Mouse (Mus musculus) cerebellum, adult 2 months (tissue): Measurements from ENCODE around the gene Tagap1.
"Not testable (repeated sequence)": the region's sequence is repeated elsewhere in the genome, so short reads cannot be mapped to it uniquely, and the experiment has no call there.

Experiments used
- CTCF ChIP-seq: fragments of 200-500 bp; IDR thresholded peaks from 2 replicates; pipeline ENCODE4 v1.5.1; 2011; ENCODE audit warnings: low read depth, mild to moderate bottlenecking, control low read depth, low read length, moderate library complexity, borderline replicate concordance; ENCODE audit not compliant: insufficient read depth
- POLR2A ChIP-seq: fragments of 200-500 bp; IDR thresholded peaks from 2 replicates; pipeline ENCODE4 v1.6.1; 2011; ENCODE audit warnings: low read length, control low read depth, borderline replicate concordance; ENCODE audit not compliant: insufficient read depth

GRCm38 (mm10) chr17:6960349-6960748 lies 607 bp downstream of the Tagap1 start:
- not testable (repeated sequence) for TF ChIP-seq POLR2A, CTCF
